Mouse (Mus musculus): ENCODE results near the gene Slc39a13.
"Not testable (repeated sequence)": the region's sequence is repeated elsewhere in the genome, so short reads cannot be mapped to it uniquely, and the experiment has no call there.

The Slc39a13 gene

DNA sequence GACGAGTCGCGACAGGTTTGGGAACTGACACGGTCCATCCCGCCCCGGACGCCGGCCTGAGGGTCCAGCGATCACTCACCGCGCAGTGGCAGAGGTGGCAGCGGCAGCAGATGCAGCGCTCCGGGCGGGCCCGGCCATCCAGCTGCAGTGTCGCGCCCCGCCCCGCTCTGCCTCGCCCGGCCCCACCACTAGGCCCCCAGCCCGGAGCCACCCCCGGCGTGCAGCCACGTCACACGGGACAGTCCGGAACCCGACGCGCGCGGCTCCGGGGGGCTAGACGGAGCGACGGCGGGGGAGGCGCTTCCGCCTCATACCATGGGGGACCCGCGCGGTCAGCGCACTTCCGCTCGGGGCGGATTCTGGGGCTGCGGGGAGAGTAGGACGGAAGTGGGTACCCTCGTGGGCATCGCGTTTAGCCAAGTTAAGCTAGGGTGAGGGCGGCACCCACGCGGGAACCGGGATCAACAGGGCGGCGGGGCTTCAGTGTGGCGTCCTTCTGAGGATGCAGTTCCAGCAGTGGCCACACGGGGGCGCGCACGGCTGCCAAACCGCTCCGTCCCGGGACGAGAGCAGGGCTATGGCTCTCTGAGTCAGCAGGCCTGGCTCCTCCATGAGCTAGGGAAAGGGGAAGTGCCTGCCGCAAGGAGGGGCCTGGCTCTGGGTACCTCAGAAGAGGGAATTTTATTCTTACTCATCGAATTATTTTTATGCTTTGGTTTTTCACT lies at the start of gene Slc39a13:
Gene Slc39a13, minus strand, starts transcription at position 342 of the 725 bp plus-strand sequence.
- peak; percentile 86 for DNase-seq (ENCODE audit: low read depth, low spot score)

DNA sequence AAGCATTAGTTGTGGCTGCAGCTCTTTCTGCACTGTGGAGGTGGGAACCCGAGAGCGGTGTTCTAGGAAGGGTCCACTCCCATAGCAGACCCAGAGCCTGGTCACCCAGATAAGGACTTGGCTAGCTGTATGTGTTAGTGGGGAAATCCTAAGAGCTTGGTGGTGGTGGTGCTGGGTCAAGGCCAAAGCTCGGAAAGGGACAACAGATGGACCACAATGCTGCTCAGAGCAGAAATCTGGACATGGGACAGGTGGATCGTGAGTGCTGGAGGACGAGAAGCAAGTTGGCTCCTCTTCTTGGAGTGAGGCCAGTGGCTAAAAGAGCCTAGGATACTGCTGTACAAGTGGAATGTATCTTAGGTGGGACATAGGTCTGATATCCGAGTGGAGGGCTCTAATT lies 49.3 kb upstream of the Slc39a13 start:
- no peak for DNase-seq (ENCODE audit: low read depth, low spot score)

DNA sequence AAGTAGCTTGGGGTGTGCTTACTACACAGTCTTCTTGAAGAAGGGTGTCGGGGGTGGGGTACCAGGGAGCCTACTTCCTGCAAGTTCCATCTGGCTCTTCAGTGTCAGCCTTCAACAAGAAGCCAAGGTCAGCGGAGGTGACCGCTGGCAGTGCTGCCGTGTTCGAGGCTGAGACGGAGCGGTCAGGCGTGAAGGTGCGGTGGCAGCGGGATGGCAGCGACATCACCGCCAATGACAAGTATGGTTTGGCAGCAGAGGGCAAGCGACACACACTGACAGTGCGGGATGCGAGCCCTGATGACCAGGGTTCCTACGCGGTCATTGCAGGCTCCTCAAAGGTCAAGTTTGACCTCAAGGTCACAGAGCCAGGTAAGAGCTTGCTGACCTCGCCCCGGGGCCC lies 48.8 kb upstream of the Slc39a13 start:
- DNase-seq (ENCODE audit: low read depth, low spot score), result no peak

DNA sequence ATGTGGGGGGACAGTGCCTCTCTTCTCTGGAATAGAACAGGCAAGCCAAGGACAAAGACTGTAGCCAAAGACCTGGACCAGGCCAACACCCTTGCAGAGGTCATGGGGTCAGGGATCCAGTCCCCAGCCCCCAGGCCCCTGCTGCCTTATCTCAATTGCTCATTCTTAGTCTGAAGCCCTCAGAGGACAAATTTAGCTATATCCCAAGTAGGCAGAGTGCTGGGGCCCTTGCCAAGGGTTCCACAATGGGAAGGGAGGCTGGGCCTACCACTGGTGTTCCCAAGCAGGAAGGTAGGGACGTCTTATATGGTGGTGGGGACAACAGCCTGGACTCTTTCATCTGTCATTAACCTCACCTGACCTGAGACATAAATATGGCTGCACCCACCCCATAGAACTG lies 48.4 kb upstream of the Slc39a13 start:
- no peak for DNase-seq (ENCODE audit: low read depth, low spot score)

DNA sequence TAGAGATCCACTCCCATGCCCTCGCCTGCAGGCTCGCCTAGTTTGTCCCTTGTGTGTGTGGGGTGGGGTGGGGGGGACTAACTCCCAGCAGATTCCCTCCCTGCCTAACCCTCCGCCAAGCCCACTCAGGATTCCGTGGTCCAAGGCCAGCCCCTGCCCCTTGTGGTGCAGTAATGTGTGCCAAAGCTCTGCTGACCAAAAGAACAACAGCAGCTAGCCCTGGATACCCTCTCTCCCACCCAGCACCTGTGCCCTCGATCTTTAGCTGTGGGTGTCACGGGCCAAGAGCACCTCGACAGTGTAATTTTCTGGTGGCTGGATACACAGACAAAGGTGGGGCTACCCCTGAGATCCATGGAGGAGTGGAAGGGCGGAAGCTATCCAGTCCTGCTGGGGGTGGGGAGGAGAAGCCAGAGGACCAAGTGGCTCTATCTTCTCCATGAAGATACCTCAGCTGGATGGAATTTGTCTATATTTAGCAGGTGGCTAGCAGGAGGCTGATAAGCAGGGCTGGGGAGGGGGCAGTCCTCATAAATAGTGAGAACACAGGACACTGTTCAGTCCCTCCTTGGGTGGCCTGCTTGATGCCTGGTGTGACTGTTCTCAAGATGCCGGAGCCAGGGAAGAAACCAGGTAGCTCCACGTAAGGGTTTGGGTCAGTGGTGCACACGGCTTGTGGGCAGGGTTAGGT lies 47.5 kb upstream of the Slc39a13 start, which contains the start of gene Mybpc3:
Gene Mybpc3, plus strand, starts transcription at position 560 of the 691 bp plus-strand sequence.
- no peak for DNase-seq (ENCODE audit: low read depth, low spot score)

DNA sequence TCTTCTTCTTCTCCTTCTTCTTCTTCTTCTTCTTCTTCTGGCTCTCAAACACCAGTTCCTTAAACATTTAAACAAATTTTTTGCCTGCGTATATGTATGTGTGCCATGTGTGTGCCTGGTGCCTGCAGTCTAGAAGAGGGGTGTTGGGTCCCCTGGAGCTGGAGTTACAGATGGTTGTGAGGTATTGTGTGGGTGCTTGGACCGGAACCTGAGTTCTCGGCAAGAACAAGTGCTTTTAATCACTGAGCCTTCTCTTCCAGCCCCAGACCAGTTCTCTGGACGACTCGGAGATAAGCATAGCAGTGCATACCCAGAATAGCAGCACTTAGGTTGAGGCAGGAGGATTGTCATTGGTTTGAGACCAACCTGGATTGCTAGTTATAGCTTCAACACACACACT lies 46.6 kb upstream of the Slc39a13 start:
- no peak for DNase-seq (ENCODE audit: low read depth, low spot score)

DNA sequence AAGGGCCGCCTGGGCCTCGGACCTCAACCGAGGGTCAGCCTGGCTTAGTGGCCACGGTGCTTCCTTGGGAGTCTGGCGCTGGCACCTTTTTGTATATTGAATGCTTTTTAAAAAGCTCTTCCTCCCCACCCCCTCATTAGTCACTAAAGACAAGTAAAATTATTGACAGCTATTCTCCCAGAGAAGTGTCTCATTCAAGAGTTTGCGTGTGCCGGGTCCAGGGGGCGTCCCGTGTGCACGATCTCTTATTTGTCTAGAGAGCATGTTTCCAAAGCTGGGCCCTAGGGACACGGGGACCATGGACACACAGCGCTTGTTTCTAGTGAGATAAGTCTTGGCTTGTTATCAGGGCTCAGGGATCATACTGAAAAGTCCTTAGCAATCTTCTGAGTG lies 45.4 kb upstream of the Slc39a13 start:
- no peak for DNase-seq (ENCODE audit: low read depth, low spot score)

DNA sequence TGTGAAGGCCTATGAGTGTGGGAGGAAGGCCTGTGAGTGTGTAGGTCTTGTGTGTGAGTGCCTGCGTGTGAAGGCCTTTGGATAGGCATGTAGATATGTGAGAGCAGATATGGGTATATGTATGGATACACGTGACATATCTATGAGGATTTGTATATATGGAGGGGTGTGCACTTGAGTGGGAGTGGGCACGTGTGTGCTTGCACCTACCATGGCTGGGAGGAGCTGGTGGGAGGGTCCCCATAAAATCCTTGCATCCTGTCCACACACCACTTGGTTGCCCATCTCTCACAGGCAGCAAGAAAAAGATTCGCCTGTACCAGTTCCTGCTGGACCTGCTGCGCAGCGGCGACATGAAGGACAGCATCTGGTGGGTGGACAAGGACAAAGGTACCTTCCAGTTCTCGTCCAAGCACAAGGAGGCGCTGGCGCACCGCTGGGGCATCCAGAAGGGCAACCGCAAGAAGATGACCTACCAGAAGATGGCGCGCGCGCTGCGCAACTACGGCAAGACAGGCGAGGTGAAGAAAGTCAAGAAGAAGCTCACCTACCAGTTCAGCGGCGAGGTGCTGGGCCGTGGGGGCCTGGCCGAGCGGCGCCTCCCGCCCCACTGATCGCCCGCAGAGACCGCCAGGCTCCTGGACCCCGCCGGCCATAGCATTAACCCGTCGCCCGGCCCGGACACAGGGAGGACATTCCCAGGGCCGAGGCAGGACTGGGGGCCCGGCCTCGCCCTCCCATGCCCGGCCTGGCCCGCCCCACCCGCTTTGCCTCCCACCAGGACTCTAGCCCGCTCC lies 44.8 kb upstream of the Slc39a13 start:
- peak; percentile 71 for DNase-seq (ENCODE audit: low read depth, low spot score)

DNA sequence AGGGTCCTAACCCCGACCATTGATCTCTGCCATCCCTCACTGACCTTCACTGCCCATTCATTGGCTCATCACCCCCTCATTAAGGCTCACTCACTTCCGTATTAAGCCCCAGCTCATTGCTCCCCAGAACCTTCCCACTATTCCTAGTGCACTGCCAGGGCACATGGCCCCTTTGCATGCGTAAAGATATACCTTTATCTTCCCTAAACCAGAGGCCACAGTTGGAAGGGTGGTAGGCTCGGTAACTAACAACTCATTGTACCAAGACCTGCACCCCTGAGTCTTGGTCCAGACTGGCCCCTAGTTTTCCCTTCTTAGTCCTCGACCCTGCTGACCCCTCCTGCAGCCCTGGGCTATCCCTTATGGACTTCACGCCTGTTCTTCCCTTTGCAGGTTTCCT lies 43.6 kb upstream of the Slc39a13 start:
- DNase-seq (ENCODE audit: low read depth, low spot score), result no peak

DNA sequence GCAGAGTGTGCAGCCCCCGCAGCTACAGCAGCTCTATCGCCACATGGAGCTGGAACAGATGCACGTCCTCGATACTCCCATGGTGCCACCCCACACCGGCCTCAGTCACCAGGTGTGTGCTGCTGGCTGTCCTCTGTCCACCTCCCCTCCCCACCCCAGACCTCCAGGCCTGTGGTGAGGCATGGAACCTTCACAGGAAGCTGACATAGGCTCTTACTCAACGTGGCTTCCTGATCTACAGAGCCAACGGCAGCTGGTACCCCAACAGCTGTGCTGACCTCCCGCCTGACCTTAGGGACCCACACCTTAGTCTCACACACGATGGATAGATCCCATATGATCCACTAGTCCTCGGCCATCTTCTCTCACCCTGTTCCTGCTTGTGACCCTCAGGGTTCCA lies 43.1 kb upstream of the Slc39a13 start:
- no peak for DNase-seq (ENCODE audit: low read depth, low spot score)

DNA sequence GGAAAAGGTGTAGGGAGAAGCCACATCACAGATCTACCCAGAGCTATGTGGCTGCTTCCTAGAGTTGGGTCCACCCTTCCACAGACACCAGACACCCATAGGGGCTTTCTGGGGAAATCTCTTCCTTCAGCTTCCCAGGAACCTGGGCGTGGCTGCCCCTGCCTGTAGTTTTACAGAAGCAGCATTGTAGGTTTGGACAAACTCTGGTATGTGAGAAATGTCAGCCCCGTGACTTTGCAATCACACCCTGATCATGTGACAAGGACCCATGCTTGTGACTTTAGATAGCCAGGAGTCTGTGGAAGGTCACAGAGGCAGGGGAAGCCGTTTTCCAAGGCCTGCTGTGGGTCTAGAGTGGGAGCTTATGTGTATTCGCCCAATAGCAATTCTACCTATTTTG lies 42.3 kb upstream of the Slc39a13 start:
- DNase-seq (ENCODE audit: low read depth, low spot score), result no peak

DNA sequence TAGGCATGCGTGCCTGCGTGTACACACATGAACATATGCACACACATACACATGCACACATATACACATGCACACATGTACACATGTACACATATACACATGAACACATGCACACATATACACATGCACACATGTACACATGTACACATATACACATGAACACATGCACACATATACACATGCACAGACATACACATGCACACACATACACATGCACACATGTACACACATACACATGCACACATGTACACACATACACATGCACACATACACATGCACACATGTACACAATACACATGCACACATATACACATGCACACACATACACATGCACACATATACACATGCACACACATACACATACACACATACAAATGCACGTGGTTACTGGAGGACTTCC lies 41.6 kb upstream of the Slc39a13 start:
- not testable (repeated sequence) for DNase-seq (ENCODE audit: low read depth, low spot score)

DNA sequence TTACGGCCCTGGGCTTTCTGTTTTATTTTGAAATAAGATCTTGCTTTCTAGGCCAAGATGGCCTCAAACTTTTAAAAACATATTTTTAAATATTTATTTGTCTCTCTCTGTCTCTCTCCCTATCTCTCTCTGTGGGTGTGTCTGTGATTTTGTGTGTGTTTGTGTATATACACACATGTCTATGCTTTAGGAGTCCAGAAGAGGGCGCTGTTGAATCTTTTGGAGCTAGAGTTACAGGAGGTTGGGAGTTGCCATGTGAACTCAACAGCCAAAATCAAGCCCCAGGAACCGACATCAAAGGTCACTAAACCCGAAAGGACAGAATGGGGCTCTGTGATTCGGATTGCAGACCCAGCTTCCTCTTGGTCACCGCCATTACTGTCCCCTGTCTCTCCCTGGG lies 40.2 kb upstream of the Slc39a13 start:
- DNase-seq (ENCODE audit: low read depth, low spot score), result no peak

DNA sequence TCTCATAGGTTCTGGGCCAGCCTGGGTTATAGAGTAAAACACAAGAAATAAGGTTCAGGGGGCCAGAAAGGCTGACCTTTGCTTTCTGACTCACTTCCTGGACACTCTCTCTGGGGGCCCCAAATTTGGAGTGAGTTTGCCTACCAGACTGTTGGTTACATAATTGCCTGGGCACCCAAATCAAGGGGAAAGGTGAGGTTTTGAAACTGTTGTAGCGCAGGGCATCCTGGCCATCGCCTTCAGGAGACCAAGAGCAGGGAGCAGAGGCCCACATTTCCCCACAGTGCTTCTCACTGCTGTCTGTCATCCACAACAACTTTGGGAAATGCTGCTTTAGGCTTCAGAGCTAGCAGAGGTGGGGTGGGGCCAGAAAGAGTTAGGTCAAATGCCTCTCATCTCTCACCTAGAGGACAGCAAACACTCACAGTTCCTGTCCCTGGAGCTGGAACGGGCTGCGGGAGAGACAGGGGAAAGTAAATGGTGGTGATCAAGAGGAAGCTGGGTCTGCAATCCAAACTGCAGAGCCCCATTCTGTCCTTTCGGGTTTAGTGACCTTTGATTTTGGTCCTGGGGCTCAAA lies 39.7 kb upstream of the Slc39a13 start:
- no peak for DNase-seq (ENCODE audit: low read depth, low spot score)

DNA sequence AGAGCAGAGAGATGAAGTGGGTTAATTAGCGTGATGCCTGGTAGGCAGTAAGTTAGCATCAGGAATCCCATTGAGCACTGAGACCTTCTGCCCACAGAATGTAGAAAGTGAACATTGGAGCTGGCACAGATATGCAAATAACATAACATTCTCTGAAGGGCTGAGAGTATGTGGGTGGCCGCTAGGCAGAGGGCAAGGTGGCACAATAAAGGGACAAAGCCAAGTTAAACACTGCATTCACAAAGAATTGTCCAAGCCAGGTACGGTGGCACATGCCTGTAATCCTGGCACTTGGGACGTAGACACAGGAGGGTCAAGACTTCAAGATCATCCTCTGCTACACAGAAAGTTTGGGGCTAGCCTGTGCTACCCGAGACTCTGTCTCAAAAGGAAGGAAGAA lies 39.0 kb upstream of the Slc39a13 start:
- DNase-seq (ENCODE audit: low read depth, low spot score), result no peak

DNA sequence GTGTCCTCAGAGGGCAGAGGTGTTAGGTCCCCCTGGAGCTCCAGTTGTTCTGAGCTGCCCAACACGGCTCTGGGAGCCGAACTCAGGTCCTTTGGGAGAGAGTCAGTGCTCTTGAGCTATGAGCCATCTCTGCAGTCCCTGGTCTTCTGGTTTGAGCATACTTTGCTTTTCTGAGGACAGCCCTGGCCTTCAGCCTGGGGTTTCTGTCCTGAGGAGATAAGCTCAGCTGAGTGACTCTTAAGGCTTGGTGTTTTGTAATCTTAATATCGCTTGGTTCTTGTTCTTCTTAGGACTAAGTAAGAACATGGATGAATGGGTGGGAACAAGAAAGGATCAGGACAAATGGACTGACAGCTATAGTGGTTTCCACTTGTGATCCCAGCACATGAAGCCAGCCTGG lies 37.9 kb upstream of the Slc39a13 start:
- DNase-seq (ENCODE audit: low read depth, low spot score), result no peak

DNA sequence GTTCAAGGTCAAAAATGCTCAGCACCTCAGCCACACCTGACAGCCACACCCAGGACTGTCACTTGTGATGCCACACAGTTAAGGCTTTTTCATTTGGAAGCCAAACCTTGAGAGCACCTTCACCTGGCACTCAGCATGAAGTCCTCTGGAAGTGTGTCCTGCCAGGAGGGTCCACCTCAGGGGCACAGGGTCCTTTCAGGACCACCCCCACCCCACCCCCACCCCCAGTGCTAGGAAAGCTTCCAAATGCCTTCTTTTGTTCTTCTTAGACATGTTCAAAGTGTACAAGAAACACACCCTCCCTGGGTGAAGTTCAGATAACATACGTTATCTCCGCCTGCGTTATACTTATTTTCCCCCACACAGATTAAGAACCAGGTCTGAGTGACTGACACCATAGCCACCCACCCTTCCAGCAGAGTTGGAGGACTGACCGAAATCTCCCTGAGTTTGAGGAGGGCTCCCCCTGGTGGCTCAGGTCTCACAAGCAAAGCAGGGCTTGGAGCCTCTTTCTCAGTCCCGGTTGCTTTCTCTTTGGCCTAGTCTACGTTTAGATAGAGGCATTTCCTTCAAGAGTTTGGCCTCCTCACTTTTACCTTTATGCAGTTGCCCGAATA lies 31.0 kb upstream of the Slc39a13 start:
- DNase-seq (ENCODE audit: low read depth, low spot score), result peak; percentile 73

DNA sequence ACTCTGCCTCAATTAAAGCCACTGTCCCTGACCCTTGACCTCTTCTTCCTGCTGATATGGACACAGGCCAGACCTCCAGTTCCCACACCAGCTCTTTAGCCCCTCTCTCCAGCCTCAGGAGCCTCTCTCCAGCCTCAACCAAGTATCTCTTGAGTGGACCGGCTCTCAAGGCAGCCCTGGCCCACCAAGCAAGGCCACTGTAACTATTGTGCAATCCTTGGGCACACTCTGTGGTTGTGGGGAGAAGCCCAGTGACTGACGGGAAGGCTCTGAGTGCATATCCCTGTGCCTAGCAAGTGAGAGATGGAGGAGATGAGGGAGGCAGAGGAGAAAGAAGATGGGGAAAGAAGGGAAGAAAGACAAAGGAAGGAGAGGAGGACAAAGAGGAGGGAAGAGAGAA lies 27.9 kb upstream of the Slc39a13 start:
- no peak for DNase-seq (ENCODE audit: low read depth, low spot score)

DNA sequence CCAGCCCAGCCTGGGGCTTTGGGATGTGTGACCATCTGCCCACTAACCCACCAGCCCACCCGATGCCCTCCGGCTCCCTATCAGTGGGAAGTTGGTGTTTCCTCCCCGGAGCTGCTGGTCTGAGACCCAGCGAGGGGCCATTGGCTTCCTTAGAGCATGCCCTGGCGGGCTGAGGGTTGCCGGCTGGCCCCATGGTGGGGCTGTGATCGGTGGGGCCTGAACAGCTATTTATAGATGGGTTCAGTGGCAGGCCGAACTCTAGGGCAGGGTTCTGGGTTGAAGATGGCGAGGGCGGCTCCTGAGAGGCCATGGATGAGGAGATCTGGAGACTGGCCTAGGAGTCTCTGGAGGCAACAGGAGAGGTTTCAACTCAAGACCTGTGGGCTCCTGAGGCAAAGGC lies 26.8 kb upstream of the Slc39a13 start:
- no peak for DNase-seq (ENCODE audit: low read depth, low spot score)

DNA sequence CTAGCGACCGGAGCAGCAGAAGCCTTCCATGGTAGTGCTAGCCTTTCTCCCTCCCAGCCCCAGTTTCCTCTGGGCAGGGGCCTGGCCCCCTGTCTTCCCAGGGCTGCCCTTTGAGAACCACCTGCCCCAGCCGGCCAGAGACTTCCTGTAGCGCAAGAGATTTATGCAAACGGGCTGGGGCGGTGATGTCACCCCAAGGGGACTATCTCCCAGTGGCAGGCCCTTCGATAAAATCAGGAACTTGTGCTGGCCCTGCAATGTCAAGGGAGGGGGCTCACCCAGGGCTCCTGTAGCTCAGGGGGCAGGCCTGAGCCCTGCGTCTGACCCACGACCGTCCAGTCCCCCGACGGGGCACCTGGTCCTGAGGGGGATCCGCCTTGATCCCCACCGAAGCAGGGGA lies 26.3 kb upstream of the Slc39a13 start:
- no peak for DNase-seq (ENCODE audit: low read depth, low spot score)

DNA sequence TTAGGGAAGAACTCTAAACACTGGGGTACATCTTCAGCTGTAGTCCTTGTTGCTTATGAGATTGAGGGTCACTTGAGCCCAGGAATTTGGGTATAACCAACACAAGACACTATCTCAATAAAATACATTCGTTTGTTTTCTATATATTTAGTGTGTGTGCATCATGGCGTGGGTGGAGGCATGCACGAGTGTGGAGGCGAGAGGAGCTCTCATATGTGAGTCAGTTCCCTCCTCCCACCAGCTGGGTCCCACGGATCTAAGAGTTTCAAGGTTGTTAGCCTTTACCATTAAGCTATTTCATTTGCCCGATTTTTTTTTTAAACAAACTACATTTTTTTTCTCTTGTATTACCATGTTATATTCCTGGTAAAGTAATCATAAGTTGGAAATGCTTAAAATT lies 20.6 kb upstream of the Slc39a13 start:
- DNase-seq (ENCODE audit: low read depth, low spot score), result no peak

DNA sequence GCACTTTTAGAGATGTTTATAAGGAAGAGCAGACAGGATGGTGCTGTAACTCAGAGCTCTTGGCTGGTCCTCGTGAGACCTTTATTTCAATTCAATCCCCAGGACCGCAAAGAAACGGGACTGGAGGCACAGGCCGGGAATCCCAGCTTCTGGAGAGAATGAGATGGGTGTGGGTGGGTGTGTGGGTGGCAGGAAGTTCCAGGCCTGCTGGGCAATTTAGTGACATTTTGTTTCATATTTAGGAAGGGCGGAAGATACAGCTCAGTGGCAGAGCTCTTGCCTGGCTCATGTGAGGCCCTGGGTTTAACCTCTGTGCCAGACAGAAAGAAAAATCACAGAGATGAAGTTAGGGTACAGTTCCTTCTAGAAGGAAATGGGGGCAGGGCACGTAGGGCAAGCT lies 20.0 kb upstream of the Slc39a13 start:
- DNase-seq (ENCODE audit: low read depth, low spot score), result no peak
